Mouse (Mus musculus) kidney, adult 2 months (tissue): Measurements from ENCODE around the gene C1rl.

ENCODE experiments used
- CTCF ChIP-seq: fragments of 200-500 bp; conservative IDR thresholded peaks from 2 replicates; pipeline ENCODE4 v1.5.1; 2011; ENCODE audit warnings: low read depth, mild to moderate bottlenecking, control low read depth, low read length, moderate library complexity, mixed read lengths; ENCODE audit not compliant: insufficient read depth, insufficient read length
- POLR2A ChIP-seq: fragments of 200-500 bp; IDR thresholded peaks from one replicate; pipeline ENCODE4 v1.6.1; 2011; ENCODE audit warnings: low read depth, low read length, control low read depth

- TF ChIP-seq CTCF: no peak
- TF ChIP-seq POLR2A: no peak
These were observed 14.1 kb downstream of the C1rl start for GRCm38 (mm10) chr6:124506991-124507390.
